Mouse (Mus musculus) adrenal gland, adult (tissue): ENCODE measurements around the gene Capn11.

Experiments
- DNase-seq, 2 experiments: peaks; one replicate each; pipeline ENCODE4 v3.0.0; 2022 to 2023; ENCODE audit warnings: low spot score in 1 of 2; ENCODE audit not compliant: inconsistent age in 2 of 2

Gene Capn11

GRCm38 (mm10) chr17:45584939-45585678, 74.0 kb downstream of the Capn11 start:
- DNase-seq = peak; percentile 85 to 94

- DNase-seq = peak; percentile 86 to 93
These were observed 74.8 kb downstream of the Capn11 start for GRCm38 (mm10) chr17:45584096-45584896.

GRCm38 (mm10) chr17:45582715-45583355, 76.3 kb downstream of the Capn11 start:
- peak in 1 of 2 experiments; percentile 77 for DNase-seq

GRCm38 (mm10) chr17:45582188-45582587, 76.9 kb downstream of the Capn11 start:
- no peak for DNase-seq

- peak; percentile 72 to 91 for DNase-seq
These were observed 77.5 kb downstream of the Capn11 start for GRCm38 (mm10) chr17:45581567-45581983.

GRCm38 (mm10) chr17:45580958-45581477, 78.1 kb downstream of the Capn11 start:
- DNase-seq = peak; percentile 61 to 75
